9 mouse cellular contexts compared by ENCODE assay signal in genomic region chr2:146469707-146470420, GRCm38 (mm10). TPM values are rescaled to one million over a fixed set of nuclear protein-coding genes. Genes with fewer than 3 reads are reported as not detected.
DNase-seq lines count a peak whose midpoint lies in the region; ATAC-seq and TF ChIP-seq lines count a peak whose summit lies in the region.
"Had no signal": no experiment of that assay in that cellular context is flagged by ENCODE, and none has a peak within 500 bp of the region (broad histone marks: within the 10 kb centered on the region; RNA-seq: fewer than 3 reads in every experiment).

No protein-coding gene starts in this region.

- peak; percentile 93 for TF ChIP-seq CTCF in heart, postnatal 0 days (IDR thresholded peaks at IDR 0.05; ENCODE audit: low read depth)
- peak; percentile 85 for TF ChIP-seq CTCF in left cerebral cortex, adult 2 months (IDR thresholded peaks at IDR 0.05)

- no peak for DNase-seq in cerebellum, postnatal 4 days (ENCODE audit: low spot score in 2 of 2)
- peak; percentile 9 for DNase-seq in thymus, postnatal 14 days
- DNase-seq in thymus, adult 18-20 months = no peak
- peak; percentile 63 for DNase-seq in heart, postnatal 0 days (ENCODE audit: low spot score)
- DNase-seq in left cerebral cortex, adult 2 months (ENCODE audit: extremely low spot score in 1 of 2, low spot score in 2 of 2) = no peak
- no peak for DNase-seq in ovary, postnatal 36 days (ENCODE audit: low spot score)

- 0 out of 2 replicates have a peak overlapping the region, but pooled peaks have one; percentile 16 for H3K27ac ChIP-seq in heart, postnatal 0 days (ENCODE audit: low read depth)
- H3K27ac ChIP-seq in left cerebral cortex, adult 2 months = no peak overlapping the region
- no peak overlapping the region for H3K27ac ChIP-seq in midbrain, embryonic 15.5 days

- intact Hi-C loops in left cerebral cortex, adult 2 months (cut with DNase I) = loop anchor here (1.0 to 5.0 kb wide), 2 partner anchors 143 to 707 kb away; no protein-coding TSS in a partner anchor

- no peak overlapping the region for H3K4me3 ChIP-seq in heart, postnatal 0 days (ENCODE audit: low read depth, low read length)
- no peak overlapping the region for H3K4me3 ChIP-seq in left cerebral cortex, adult 2 months
- no peak overlapping the region for H3K4me3 ChIP-seq in midbrain, embryonic 15.5 days
- H3K4me3 ChIP-seq: heart, embryonic 15.5 days had no signal

- H3K4me2 ChIP-seq in heart, postnatal 0 days (ENCODE audit: low read depth, low read length) = no peak overlapping the region
- H3K4me2 ChIP-seq in midbrain, embryonic 15.5 days = no peak overlapping the region
- H3K4me2 ChIP-seq: heart, embryonic 15.5 days had no signal

- no peaks in the 10 kb centered on the region for H3K4me1 ChIP-seq in heart, postnatal 0 days (ENCODE audit: control insufficient read depth, insufficient read depth)
- H3K4me1 ChIP-seq in midbrain, embryonic 15.5 days = peaks cover 4% of the 10 kb centered on the region; the same call in 1 of the 2 replicates

- H3K36me3 ChIP-seq in heart, postnatal 0 days (replicated peaks; ENCODE audit: control insufficient read depth, insufficient read depth, low read length) = no peaks in the 10 kb centered on the region
- no peaks in the 10 kb centered on the region for H3K36me3 ChIP-seq in midbrain, embryonic 15.5 days (replicated peaks)
- H3K36me3 ChIP-seq: heart, embryonic 15.5 days had no signal

- no peak overlapping the region for H3K9ac ChIP-seq in heart, postnatal 0 days (replicated peaks; ENCODE audit: low read depth, low read length)
- no peak overlapping the region for H3K9ac ChIP-seq in midbrain, embryonic 15.5 days
- H3K9ac ChIP-seq: heart, embryonic 15.5 days had no signal

- no peaks in the 10 kb centered on the region for H3K27me3 ChIP-seq in heart, postnatal 0 days (ENCODE audit: control insufficient read depth, insufficient read depth, low read length)
- H3K27me3 ChIP-seq in midbrain, embryonic 15.5 days (replicated peaks) = no peaks in the 10 kb centered on the region
- H3K27me3 ChIP-seq: heart, embryonic 15.5 days had no signal

- TF ChIP-seq EP300 in heart, postnatal 0 days (IDR thresholded peaks at IDR 0.05; ENCODE audit: low read depth) = no peak

- ATAC-seq in cerebellum, adult (ENCODE audit: insufficient number of reproducible peaks, low FRiP score, low TSS enrichment) = peak; percentile 70
- ATAC-seq in heart, postnatal 0 days (ENCODE audit: insufficient read depth, low read depth) = peak; percentile 66; the same call in 1 of the 2 replicates
- ATAC-seq in midbrain, embryonic 15.5 days (replicated peaks) = peak; percentile 86

- H3K9me3 ChIP-seq in heart, postnatal 0 days (replicated peaks; ENCODE audit: control insufficient read depth, low read length) = no peaks in the 10 kb centered on the region
- no peaks in the 10 kb centered on the region for H3K9me3 ChIP-seq in midbrain, embryonic 15.5 days
- H3K9me3 ChIP-seq: heart, embryonic 15.5 days had no signal

- 42% methylated on average over 12 of the region's 12 CpGs for WGBS in heart, postnatal 0 days
- 59% methylated on average over 12 of the region's 12 CpGs for WGBS in midbrain, embryonic 15.5 days

RNA-seq across cellular contexts. Expression of gene Ralgapa2, which starts 42.3 kb away (rescaled TPM):
- total RNA-seq in heart, postnatal 0 days (2014; rRNA removed; ENCODE audit: low replicate concordance) = 21.4 and 21.7 TPM in 2 replicates
- 6.8 and 7.6 TPM in 2 replicates for polyA plus RNA-seq in heart, postnatal 0 days (2015; fragmentation: Nextera tagmentation; extraction: Ambion mirVana)
- 10 to 100 TPM; 21.7 to 22.7 TPM for total RNA-seq in left cerebral cortex, adult 2 months (2021)
- 12.8 and 15.1 TPM in 2 replicates for polyA plus RNA-seq in midbrain, embryonic 15.5 days (2015; fragmentation: Nextera tagmentation; extraction: Ambion mirVana)

Comparison
In these comparisons a context has a peak if more than half of its experiments do, and no peak if none do; other contexts are left out.
1. DNase-seq: peak in thymus, postnatal 14 days (single experiment) and heart, postnatal 0 days (single experiment); none in cerebellum, postnatal 4 days (0 of 2), thymus, adult 18-20 months (0 of 2), left cerebral cortex, adult 2 months (0 of 2) and ovary, postnatal 36 days (single experiment).
2. Peak in every context shown above with its lines, with median percentiles within 50 percentile points of each other: ATAC-seq.